Mouse (Mus musculus): Measurements from ENCODE around the gene Gpc5. TPM values are rescaled to one million over a fixed set of nuclear protein-coding genes. Genes with fewer than 3 reads are reported as not detected.

The Gpc5 gene
- 0.29 and 0.30 TPM in 2 replicates for polyA plus RNA-seq (2014; fragmentation: Nextera tagmentation; extraction: Ambion mirVana)

GRCm38 (mm10) chr14:115092081-115092480 is at the start of gene Gpc5:
Gene Gpc5, plus strand, starts transcription at chr14:115092215.
- ATAC-seq (ENCODE audit: insufficient read depth) = peak; percentile 100
- peak within 1 kb of the TSS; percentile 59 for H3K4me3 ChIP-seq (ENCODE audit: low read depth, low read length)
- under 1% methylated on average over 31 of the region's 31 CpGs for WGBS

GRCm38 (mm10) chr14:115042660-115043059 is 49.4 kb upstream of the Gpc5 start:
- DNase-seq (no peak), ATAC-seq (ENCODE audit: insufficient read depth) (no peak)
- Histone ChIP-seq H3K36me3 (ENCODE audit: insufficient read depth) (peaks cover 50% of the 10 kb centered on the region), H3K9ac (peak overlapping the region; percentile 99), H3K27ac (ENCODE audit: low read depth) (peak overlapping the region; percentile 96), H3K27me3 (ENCODE audit: insufficient read depth, low read length) (no peaks in the 10 kb centered on the region), H3K4me1 (ENCODE audit: insufficient read depth) (peaks cover 7% of the 10 kb centered on the region; the same call in 1 of the 2 replicates), H3K4me2 (peak overlapping the region; percentile 90), H3K4me3 (ENCODE audit: low read depth, low read length) (peak overlapping the region; percentile 86), H3K9me3 (ENCODE audit: low read depth, low read length) (no peaks in the 10 kb centered on the region)
- 0% methylated on average over 4 of the region's 4 CpGs for WGBS
- TF ChIP-seq CTCF (IDR thresholded peaks at IDR 0.05; ENCODE audit: low read depth) = no peak

More at GRCm38 (mm10) chr14:115092081-115092480, at the start of gene Gpc5:
- Histone ChIP-seq H3K36me3 (ENCODE audit: insufficient read depth) (no peaks in the 10 kb centered on the region), H3K9ac (peak within 1 kb of the TSS; percentile 32; the same call in 1 of the 2 replicates), H3K4me2 (peak within 1 kb of the TSS; percentile 94), H3K9me3 (ENCODE audit: low read depth, low read length) (no peaks in the 10 kb centered on the region), H3K27me3 (ENCODE audit: insufficient read depth, low read length) (peaks cover 39% of the 10 kb centered on the region), H3K4me1 (ENCODE audit: insufficient read depth) (no peaks in the 10 kb centered on the region), H3K27ac (ENCODE audit: low read depth) (no peak within 1 kb of the TSS)
- no peak for TF ChIP-seq CTCF (IDR thresholded peaks at IDR 0.05; ENCODE audit: low read depth)
- DNase-seq = peak; percentile 91

GRCm38 (mm10) chr14:115044016-115044415 is 48.0 kb upstream of the Gpc5 start:
- TF ChIP-seq CTCF (IDR thresholded peaks at IDR 0.05; ENCODE audit: low read depth) = no peak
- H3K9me3 ChIP-seq (ENCODE audit: low read depth, low read length) = no peaks in the 10 kb centered on the region
- ATAC-seq (ENCODE audit: insufficient read depth) = no peak
- H3K4me1 ChIP-seq (ENCODE audit: insufficient read depth) = peaks cover 7% of the 10 kb centered on the region; the same call in 1 of the 2 replicates
- H3K27ac ChIP-seq (ENCODE audit: low read depth) = no peak overlapping the region
- peak overlapping the region; percentile 6; the same call in 1 of the 2 replicates for H3K9ac ChIP-seq
- H3K36me3 ChIP-seq (ENCODE audit: insufficient read depth) = peaks cover 52% of the 10 kb centered on the region
- DNase-seq = no peak
- peak overlapping the region; percentile 86; the same call in 1 of the 2 replicates for H3K4me3 ChIP-seq (ENCODE audit: low read depth, low read length)
- WGBS = 82% methylated on average over 5 of the region's 5 CpGs
- peak overlapping the region; percentile 90 for H3K4me2 ChIP-seq
- no peaks in the 10 kb centered on the region for H3K27me3 ChIP-seq (ENCODE audit: insufficient read depth, low read length)

- 88% methylated on average over 3 of the region's 3 CpGs for WGBS
- Histone ChIP-seq H3K4me1 (ENCODE audit: insufficient read depth) (peaks cover 7% of the 10 kb centered on the region; the same call in 1 of the 2 replicates), H3K4me2 (no peak overlapping the region), H3K36me3 (ENCODE audit: insufficient read depth) (peaks cover 52% of the 10 kb centered on the region), H3K27ac (ENCODE audit: low read depth) (no peak overlapping the region), H3K9me3 (ENCODE audit: low read depth, low read length) (no peaks in the 10 kb centered on the region), H3K27me3 (ENCODE audit: insufficient read depth, low read length) (no peaks in the 10 kb centered on the region), H3K4me3 (ENCODE audit: low read depth, low read length) (no peak overlapping the region), H3K9ac (no peak overlapping the region)
- ATAC-seq (ENCODE audit: insufficient read depth) = no peak
- no peak for TF ChIP-seq CTCF (IDR thresholded peaks at IDR 0.05; ENCODE audit: low read depth)
- DNase-seq = no peak
Measured at GRCm38 (mm10) chr14:115045712-115046111, 46.3 kb upstream of the Gpc5 start.

GRCm38 (mm10) chr14:115047316-115047715 is 44.7 kb upstream of the Gpc5 start:
- 86% methylated on average over 3 of the region's 3 CpGs for WGBS
- H3K4me2 ChIP-seq = no peak overlapping the region
- H3K9ac ChIP-seq = no peak overlapping the region
- no peaks in the 10 kb centered on the region for H3K27me3 ChIP-seq (ENCODE audit: insufficient read depth, low read length)
- H3K4me3 ChIP-seq (ENCODE audit: low read depth, low read length) = no peak overlapping the region
- peaks cover 58% of the 10 kb centered on the region for H3K36me3 ChIP-seq (ENCODE audit: insufficient read depth)
- ATAC-seq (ENCODE audit: insufficient read depth) (no peak), DNase-seq (no peak)
- no peaks in the 10 kb centered on the region for H3K9me3 ChIP-seq (ENCODE audit: low read depth, low read length)
- no peak overlapping the region for H3K27ac ChIP-seq (ENCODE audit: low read depth)
- H3K4me1 ChIP-seq (ENCODE audit: insufficient read depth) = peaks cover 7% of the 10 kb centered on the region; the same call in 1 of the 2 replicates
- TF ChIP-seq CTCF (IDR thresholded peaks at IDR 0.05; ENCODE audit: low read depth) = no peak

GRCm38 (mm10) chr14:115047990-115048862 is 43.8 kb upstream of the Gpc5 start:
- peaks cover 5% of the 10 kb centered on the region; the same call in 1 of the 2 replicates for H3K4me1 ChIP-seq (ENCODE audit: insufficient read depth)
- no peaks in the 10 kb centered on the region for H3K9me3 ChIP-seq (ENCODE audit: low read depth, low read length)
- H3K4me3 ChIP-seq (ENCODE audit: low read depth, low read length) = no peak overlapping the region
- ATAC-seq (ENCODE audit: insufficient read depth) (no peak), DNase-seq (no peak)
- TF ChIP-seq CTCF (IDR thresholded peaks at IDR 0.05; ENCODE audit: low read depth) = no peak
- H3K36me3 ChIP-seq (ENCODE audit: insufficient read depth) = peaks cover 51% of the 10 kb centered on the region
- H3K4me2 ChIP-seq = no peak overlapping the region
- H3K27ac ChIP-seq (ENCODE audit: low read depth) = no peak overlapping the region
- 53% methylated on average over 5 of the region's 5 CpGs for WGBS
- no peak overlapping the region for H3K9ac ChIP-seq
- H3K27me3 ChIP-seq (ENCODE audit: insufficient read depth, low read length) = no peaks in the 10 kb centered on the region

All from lung, embryonic 14.5 days (tissue).